Mouse (Mus musculus) cerebellum, postnatal 25 days (tissue): ENCODE results near the gene Stpg3.

Experiments used
- DNase-seq, 2 experiments: peaks; one replicate each; pipeline ENCODE4 v3.0.0; 2021; ENCODE audit warnings: mixed read lengths in 2 of 2

Stpg3 gene

GRCm38 (mm10) chr2:25178285-25178972, 36.0 kb downstream of the Stpg3 start:
- DNase-seq: no peak

- DNase-seq: peak in 1 of 2 experiments; percentile 63
These were observed 36.8 kb downstream of the Stpg3 start for GRCm38 (mm10) chr2:25177685-25178084.

GRCm38 (mm10) chr2:25177076-25177475, 37.4 kb downstream of the Stpg3 start:
- no peak for DNase-seq

GRCm38 (mm10) chr2:25176573-25176972, 37.9 kb downstream of the Stpg3 start:
- no peak for DNase-seq

- DNase-seq: no peak
These were observed 38.8 kb downstream of the Stpg3 start for GRCm38 (mm10) chr2:25175690-25176078.

GRCm38 (mm10) chr2:25174866-25175689, 39.4 kb downstream of the Stpg3 start:
- no peak for DNase-seq

- no peak for DNase-seq
These were observed 40.6 kb downstream of the Stpg3 start for GRCm38 (mm10) chr2:25173821-25174220.

- DNase-seq: no peak
These were observed 41.8 kb downstream of the Stpg3 start for GRCm38 (mm10) chr2:25172629-25173028.

- DNase-seq: no peak
These were observed 42.7 kb downstream of the Stpg3 start for GRCm38 (mm10) chr2:25171769-25172153.

- DNase-seq: no peak
These were observed 43.2 kb downstream of the Stpg3 start for GRCm38 (mm10) chr2:25171101-25171768.

GRCm38 (mm10) chr2:25170326-25171100, 43.9 kb downstream of the Stpg3 start:
- DNase-seq: no peak

GRCm38 (mm10) chr2:25169778-25170177, 44.7 kb downstream of the Stpg3 start:
- no peak for DNase-seq

GRCm38 (mm10) chr2:25168665-25168978, 45.8 kb downstream of the Stpg3 start:
- no peak for DNase-seq

- DNase-seq: peak in 1 of 2 experiments; percentile 58
These were observed 46.3 kb downstream of the Stpg3 start for GRCm38 (mm10) chr2:25167919-25168664.

- no peak for DNase-seq
These were observed 47.0 kb downstream of the Stpg3 start for GRCm38 (mm10) chr2:25167481-25167880.
